Comparison of ENCODE assay signal across 29 mouse cellular contexts in the genomic region with DNA sequence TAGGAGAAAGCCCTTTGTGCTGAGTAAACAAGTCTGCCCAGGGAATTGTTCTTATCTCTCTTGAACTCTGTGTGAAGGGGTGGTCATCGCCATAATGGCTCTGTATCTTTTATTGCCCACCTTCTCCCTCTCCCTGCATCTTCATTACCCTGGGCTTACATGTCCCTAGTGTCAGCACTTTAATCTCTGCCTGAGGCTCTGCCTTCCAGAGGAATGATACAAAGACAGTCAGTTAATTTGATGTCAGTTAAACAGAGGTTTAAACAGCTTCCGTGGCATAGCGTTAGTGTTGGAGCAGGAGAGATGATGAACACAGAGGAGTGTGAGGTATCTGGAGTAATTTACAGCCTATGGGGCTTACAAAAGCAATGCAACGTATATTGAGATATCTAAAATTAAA.
A peak's percentile ranks its signal among the peaks of the same experiment; 100 is the strongest.
DNase-seq lines count a peak whose midpoint lies in the region; ATAC-seq lines count a peak whose summit lies in the region.
"Had no signal": no experiment of that assay in that cellular context is flagged by ENCODE, and none has a peak within 500 bp of the region (broad histone marks: within the 10 kb centered on the region; RNA-seq: fewer than 3 reads in every experiment).

No protein-coding gene starts in this region.

- DNase-seq in hindbrain, embryonic 10.5 days (ENCODE audit: low spot score) = no peak
- DNase-seq in retina, postnatal 1 day = peak; percentile 12
- no peak for DNase-seq in retina, embryonic 14.5 days (ENCODE audit: low spot score)
- no peak for DNase-seq in lung, postnatal 14 days
- DNase-seq: adrenal gland, postnatal 10 days; cerebellum, adult 11 months; cerebellum, adult 9-11 months; embryo, embryonic 11 days; heart, adult 2 months; heart, postnatal 10 days; kidney, adult 11 months; kidney, postnatal 25 days; lung, postnatal 4 days; right cerebral cortex, adult 18-20 months; right cerebral cortex, postnatal 4 days; thymus, postnatal 4 days had no signal

- H3K9ac ChIP-seq in hindbrain, embryonic 13.5 days = no peak overlapping the region
- no peak overlapping the region for H3K9ac ChIP-seq in midbrain, embryonic 15.5 days
- no peak overlapping the region for H3K9ac ChIP-seq in neural tube, embryonic 15.5 days (replicated peaks)
- H3K9ac ChIP-seq in kidney, embryonic 14.5 days (ENCODE audit: low read depth, low read length) = no peak overlapping the region
- H3K9ac ChIP-seq: embryonic facial prominence, embryonic 12.5 days; heart, embryonic 13.5 days; kidney, embryonic 15.5 days; limb, embryonic 13.5 days had no signal

- no peaks in the 10 kb centered on the region for H3K27me3 ChIP-seq in hindbrain, embryonic 13.5 days
- H3K27me3 ChIP-seq in hindbrain, embryonic 10.5 days (ENCODE audit: insufficient read depth, poor library complexity, severe bottlenecking) = no peaks in the 10 kb centered on the region
- no peaks in the 10 kb centered on the region for H3K27me3 ChIP-seq in midbrain, embryonic 15.5 days (replicated peaks)
- H3K27me3 ChIP-seq in neural tube, embryonic 15.5 days (replicated peaks) = no peaks in the 10 kb centered on the region
- H3K27me3 ChIP-seq in kidney, embryonic 14.5 days (ENCODE audit: control insufficient read depth, insufficient read depth, low read length) = no peaks in the 10 kb centered on the region
- H3K27me3 ChIP-seq: embryonic facial prominence, embryonic 12.5 days; heart, embryonic 13.5 days; kidney, embryonic 15.5 days; limb, embryonic 13.5 days; megakaryocyte, embryonic 14.5 days had no signal

- H3K4me2 ChIP-seq in hindbrain, embryonic 13.5 days = no peak overlapping the region
- H3K4me2 ChIP-seq in midbrain, embryonic 15.5 days = no peak overlapping the region
- H3K4me2 ChIP-seq in neural tube, embryonic 15.5 days = no peak overlapping the region
- H3K4me2 ChIP-seq in kidney, embryonic 14.5 days (replicated peaks; ENCODE audit: low read depth, low read length) = no peak overlapping the region
- H3K4me2 ChIP-seq: embryonic facial prominence, embryonic 12.5 days; heart, embryonic 13.5 days; kidney, embryonic 15.5 days; limb, embryonic 13.5 days; liver, embryonic 11.5 days had no signal

- WGBS in hindbrain, embryonic 13.5 days = 49% methylated on average over 4 of the region's 4 CpGs
- WGBS in hindbrain, embryonic 10.5 days = 80% methylated on average over 4 of the region's 4 CpGs
- WGBS in midbrain, embryonic 15.5 days = 32% methylated on average over 4 of the region's 4 CpGs
- WGBS in neural tube, embryonic 15.5 days = 12% methylated on average over 4 of the region's 4 CpGs
- 35% methylated on average over 4 of the region's 4 CpGs for WGBS in kidney, embryonic 14.5 days

- peak overlapping the region; percentile 71 for H3K27ac ChIP-seq in hindbrain, embryonic 13.5 days
- no peak overlapping the region for H3K27ac ChIP-seq in hindbrain, embryonic 10.5 days
- no peak overlapping the region for H3K27ac ChIP-seq in midbrain, embryonic 15.5 days
- H3K27ac ChIP-seq in neural tube, embryonic 15.5 days (replicated peaks) = peak overlapping the region; percentile 46; the same call in 1 of the 2 replicates
- no peak overlapping the region for H3K27ac ChIP-seq in kidney, embryonic 14.5 days (ENCODE audit: low read depth, low read length)
- H3K27ac ChIP-seq: embryonic facial prominence, embryonic 12.5 days; heart, adult 2 months; heart, embryonic 13.5 days; kidney, embryonic 15.5 days; left cerebral cortex, adult 2 months; limb, embryonic 13.5 days had no signal

- no peaks in the 10 kb centered on the region; the same call in 1 of the 2 replicates for H3K4me1 ChIP-seq in hindbrain, embryonic 13.5 days (replicated peaks)
- H3K4me1 ChIP-seq in hindbrain, embryonic 10.5 days (replicated peaks) = peaks cover 4% of the 10 kb centered on the region; the same call in 1 of the 2 replicates
- 0 out of 2 replicates have a peak, but pooled peaks cover 2% of the 10 kb centered on the region for H3K4me1 ChIP-seq in midbrain, embryonic 15.5 days
- H3K4me1 ChIP-seq in neural tube, embryonic 15.5 days = no peaks in the 10 kb centered on the region
- no peaks in the 10 kb centered on the region for H3K4me1 ChIP-seq in kidney, embryonic 14.5 days (ENCODE audit: control insufficient read depth, insufficient read depth, low read length)
- H3K4me1 ChIP-seq: embryonic facial prominence, embryonic 12.5 days; heart, embryonic 13.5 days; kidney, embryonic 15.5 days; limb, embryonic 13.5 days; megakaryocyte, embryonic 14.5 days had no signal

- peak; percentile 50; the same call in 1 of the 2 replicates for ATAC-seq in hindbrain, embryonic 13.5 days (ENCODE audit: low FRiP score)
- peak; percentile 75 for ATAC-seq in midbrain, embryonic 15.5 days (replicated peaks)
- peak; percentile 56; the same call in 1 of the 2 replicates for ATAC-seq in neural tube, embryonic 15.5 days (ENCODE audit: low FRiP score)
- no peak for ATAC-seq in kidney, embryonic 14.5 days (ENCODE audit: low FRiP score, low TSS enrichment)
- ATAC-seq: forebrain, embryonic 16.5 days; Patski had no signal

- H3K9me3 ChIP-seq in hindbrain, embryonic 13.5 days = no peaks in the 10 kb centered on the region
- no peaks in the 10 kb centered on the region for H3K9me3 ChIP-seq in hindbrain, embryonic 10.5 days
- H3K9me3 ChIP-seq in midbrain, embryonic 15.5 days = no peaks in the 10 kb centered on the region
- H3K9me3 ChIP-seq in neural tube, embryonic 15.5 days (replicated peaks) = no peaks in the 10 kb centered on the region
- H3K9me3 ChIP-seq in kidney, embryonic 14.5 days (ENCODE audit: control insufficient read depth, low read length) = no peaks in the 10 kb centered on the region
- H3K9me3 ChIP-seq: embryonic facial prominence, embryonic 12.5 days; heart, embryonic 13.5 days; kidney, embryonic 15.5 days; limb, embryonic 13.5 days had no signal

- H3K4me3 ChIP-seq in hindbrain, embryonic 13.5 days = no peak overlapping the region
- no peak overlapping the region for H3K4me3 ChIP-seq in hindbrain, embryonic 10.5 days
- no peak overlapping the region for H3K4me3 ChIP-seq in midbrain, embryonic 15.5 days
- H3K4me3 ChIP-seq in neural tube, embryonic 15.5 days (replicated peaks) = no peak overlapping the region
- no peak overlapping the region for H3K4me3 ChIP-seq in kidney, embryonic 14.5 days (ENCODE audit: low read length)
- H3K4me3 ChIP-seq: embryonic facial prominence, embryonic 12.5 days; heart, adult 2 months; heart, embryonic 13.5 days; kidney, embryonic 15.5 days; left cerebral cortex, adult 2 months; limb, embryonic 13.5 days; megakaryocyte, embryonic 14.5 days had no signal

- no peaks in the 10 kb centered on the region for H3K36me3 ChIP-seq in hindbrain, embryonic 13.5 days
- no peaks in the 10 kb centered on the region for H3K36me3 ChIP-seq in hindbrain, embryonic 10.5 days
- H3K36me3 ChIP-seq in midbrain, embryonic 15.5 days (replicated peaks) = no peaks in the 10 kb centered on the region
- no peaks in the 10 kb centered on the region for H3K36me3 ChIP-seq in neural tube, embryonic 15.5 days
- H3K36me3 ChIP-seq in kidney, embryonic 14.5 days (ENCODE audit: control insufficient read depth, insufficient read depth, low read length) = no peaks in the 10 kb centered on the region
- H3K36me3 ChIP-seq: embryonic facial prominence, embryonic 12.5 days; heart, embryonic 13.5 days; kidney, embryonic 15.5 days; limb, embryonic 13.5 days had no signal

Comparison
In these comparisons a context has a peak if more than half of its experiments do, and no peak if none do; other contexts are left out.
1. H3K27ac ChIP-seq: peak in hindbrain, embryonic 13.5 days (single experiment) and neural tube, embryonic 15.5 days (single experiment); none in hindbrain, embryonic 10.5 days (single experiment), midbrain, embryonic 15.5 days (single experiment) and kidney, embryonic 14.5 days (single experiment).